Mouse (Mus musculus) liver, adult 2 months (tissue): Measurements from ENCODE around the gene Tshz2. TPM values are rescaled to one million over a fixed set of nuclear protein-coding genes. Genes with fewer than 3 reads are reported as not detected.
A peak's percentile ranks its signal among the peaks of the same experiment; 100 is the strongest.
"Not testable (repeated sequence)": the region's sequence is repeated elsewhere in the genome, so short reads cannot be mapped to it uniquely, and the experiment has no call there.

ENCODE experiments used
- DNase-seq: peaks from one replicate; pipeline ENCODE4 v3.0.0-alpha.2; 2011; ENCODE audit warnings: low read depth, low spot score; ENCODE audit errors: extremely low read depth
- H3K27ac ChIP-seq: fragments of 200-500 bp; replicated peaks from 2 replicates; pipeline ENCODE4 v1.5.1; 2012; ENCODE audit warnings: low read depth, mild to moderate bottlenecking, control low read depth, inconsistent platforms, low read length; ENCODE audit not compliant: insufficient read depth
- H3K27me3 ChIP-seq: fragments of 200-500 bp; 2 replicates; pipeline ENCODE4 v1.6.1; 2012; ENCODE audit warnings: mild to moderate bottlenecking, moderate library complexity, low read length, inconsistent platforms; ENCODE audit not compliant: control insufficient read depth, insufficient read depth
- H3K36me3 ChIP-seq: fragments of 200-500 bp; 2 replicates; pipeline ENCODE4 v1.6.1; 2012; ENCODE audit warnings: low read length, inconsistent platforms; ENCODE audit not compliant: control insufficient read depth, insufficient read depth
- H3K4me1 ChIP-seq: fragments of 200-500 bp; 2 replicates; pipeline ENCODE4 v1.6.1; 2011; ENCODE audit warnings: low read length; ENCODE audit not compliant: control insufficient read depth, insufficient read depth
- H3K4me3 ChIP-seq: fragments of 200-500 bp; 2 replicates; pipeline ENCODE4 v1.5.1; 2011; ENCODE audit warnings: low read depth, mild to moderate bottlenecking, control low read depth, low read length, moderate library complexity; ENCODE audit not compliant: insufficient read depth
- H3K79me2 ChIP-seq: fragments of 200-500 bp; 2 replicates; pipeline ENCODE4 v1.6.1; 2012; ENCODE audit warnings: inconsistent platforms, mild to moderate bottlenecking, low read length, moderate library complexity; ENCODE audit not compliant: control insufficient read depth, insufficient read depth
- H3K9ac ChIP-seq: fragments of 200-500 bp; 2 replicates; pipeline ENCODE4 v1.6.1; 2012; ENCODE audit warnings: low read depth, mild to moderate bottlenecking, control low read depth, inconsistent platforms, low read length
- CTCF ChIP-seq: fragments of 200-500 bp; IDR thresholded peaks from 2 replicates; pipeline ENCODE4 v1.5.1; 2011; ENCODE audit warnings: low read depth, low read length, control low read depth
- POLR2A ChIP-seq: fragments of 200-500 bp; IDR thresholded peaks from 2 replicates; pipeline ENCODE4 v1.6.1; 2011; ENCODE audit warnings: low read length, control low read depth; ENCODE audit not compliant: insufficient read depth; ENCODE audit errors: extremely low read depth
- WGBS: fragments of 180-500 bp; shearing (Covaris S2); methylation state at CpG from one replicate; pipeline ENCODE4 v1.1.7; 2018; 5-methylcytosine and 5-hydroxymethylcytosine counted together
- polyA plus RNA-seq: library from polyadenylated mRNA; depleted of rRNA; stranded (reverse); fragments of >200 nt; gene quantifications from 2 replicates; pipeline ENCODE4 v1.2.3, GENCODE M21; 2012; rRNA removed
- total RNA-seq: library from RNA; depleted of rRNA; stranded (reverse); fragments of >200 nt; gene quantifications from 2 replicates; pipeline ENCODE4 v1.2.3, GENCODE M21; 2014; rRNA removed

The Tshz2 gene
- total RNA-seq: 3.3 and 3.7 TPM in 2 replicates
- 3.5 and 4.1 TPM in 2 replicates for polyA plus RNA-seq

GRCm38 (mm10) chr2:169632338-169633151 lies at the start of gene Tshz2:
Gene Tshz2, plus strand, starts transcription at chr2:169633013.
- peak; percentile 91 for DNase-seq
- H3K36me3 ChIP-seq: no peaks in the 10 kb centered on the region
- H3K27me3 ChIP-seq: no peaks in the 10 kb centered on the region
- peak within 1 kb of the TSS; percentile 72 for H3K27ac ChIP-seq
- peak within 1 kb of the TSS; percentile 72 for H3K4me3 ChIP-seq
- H3K9ac ChIP-seq: peak within 1 kb of the TSS; percentile 82
- no peaks in the 10 kb centered on the region for H3K79me2 ChIP-seq
- 2% methylated on average over 22 of the region's 22 CpGs for WGBS
- TF ChIP-seq POLR2A (no peak), CTCF (no peak)
- H3K4me1 ChIP-seq: peaks cover 7% of the 10 kb centered on the region; the same call in 1 of the 2 replicates

- H3K79me2 ChIP-seq: no peaks in the 10 kb centered on the region
- 71% methylated on average over 3 of the region's 3 CpGs for WGBS
- TF ChIP-seq CTCF (no peak), POLR2A (no peak)
- no peak overlapping the region for H3K4me3 ChIP-seq
- no peak overlapping the region for H3K27ac ChIP-seq
- H3K9ac ChIP-seq: no peak overlapping the region
- no peaks in the 10 kb centered on the region for H3K4me1 ChIP-seq
- DNase-seq: no peak
- no peaks in the 10 kb centered on the region for H3K36me3 ChIP-seq
- no peaks in the 10 kb centered on the region for H3K27me3 ChIP-seq
These were observed 49.3 kb upstream of the Tshz2 start for GRCm38 (mm10) chr2:169583476-169583875.

GRCm38 (mm10) chr2:169584745-169585456 lies 47.9 kb upstream of the Tshz2 start:
- Histone ChIP-seq H3K27me3 (no peaks in the 10 kb centered on the region), H3K27ac (no peak overlapping the region), H3K79me2 (no peaks in the 10 kb centered on the region), H3K4me1 (no peaks in the 10 kb centered on the region), H3K9ac (no peak overlapping the region), H3K36me3 (no peaks in the 10 kb centered on the region), H3K4me3 (no peak overlapping the region)
- 90% methylated on average over 15 of the region's 15 CpGs for WGBS
- no peak for DNase-seq
- TF ChIP-seq CTCF (no peak), POLR2A (no peak)

GRCm38 (mm10) chr2:169585631-169586285 lies 47.1 kb upstream of the Tshz2 start:
- Histone ChIP-seq H3K36me3 (no peaks in the 10 kb centered on the region), H3K9ac (no peak overlapping the region), H3K27ac (no peak overlapping the region), H3K4me1 (no peaks in the 10 kb centered on the region), H3K79me2 (no peaks in the 10 kb centered on the region), H3K27me3 (no peaks in the 10 kb centered on the region), H3K4me3 (no peak overlapping the region)
- 81% methylated on average over 12 of the region's 12 CpGs for WGBS
- no peak for TF ChIP-seq POLR2A
- no peak for TF ChIP-seq CTCF
- no peak for DNase-seq

GRCm38 (mm10) chr2:169586688-169587087 lies 46.1 kb upstream of the Tshz2 start:
- no peaks in the 10 kb centered on the region for H3K27me3 ChIP-seq
- 77% methylated on average over 3 of the region's 3 CpGs for WGBS
- H3K4me1 ChIP-seq: no peaks in the 10 kb centered on the region
- no peak for DNase-seq
- H3K79me2 ChIP-seq: no peaks in the 10 kb centered on the region
- TF ChIP-seq CTCF (no peak), POLR2A (no peak)
- H3K27ac ChIP-seq: no peak overlapping the region
- no peak overlapping the region for H3K4me3 ChIP-seq
- H3K36me3 ChIP-seq: no peaks in the 10 kb centered on the region
- no peak overlapping the region for H3K9ac ChIP-seq

GRCm38 (mm10) chr2:169587645-169588044 lies 45.2 kb upstream of the Tshz2 start, which contains the start of gene Gm11011:
Gene Gm11011, minus strand, starts transcription at chr2:169587745.
- DNase-seq: not testable (repeated sequence)

More at GRCm38 (mm10) chr2:169587645-169588044, 45.2 kb upstream of the Tshz2 start, which contains the start of gene Gm11011:
- not testable (repeated sequence) for H3K79me2 ChIP-seq, H3K27me3 ChIP-seq, H3K4me3 ChIP-seq, H3K27ac ChIP-seq, H3K9ac ChIP-seq, H3K36me3 ChIP-seq, H3K4me1 ChIP-seq
